Mouse (Mus musculus) adrenal gland, postnatal 25 days (tissue): ENCODE measurements around the gene Erc2. TPM values are rescaled to one million over a fixed set of nuclear protein-coding genes. Genes with fewer than 3 reads are reported as not detected.

Experiments used
- DNase-seq: peaks from one replicate; pipeline ENCODE4 v3.0.0; 2021; ENCODE audit warnings: mixed read lengths
- total RNA-seq: library from RNA; stranded (reverse); gene quantifications from 2 replicates; pipeline ENCODE4 v1.2.3, GENCODE M21; 2021

The Erc2 gene
- total RNA-seq, 1 experiment from 2014 or later = 15.2 TPM

DNA sequence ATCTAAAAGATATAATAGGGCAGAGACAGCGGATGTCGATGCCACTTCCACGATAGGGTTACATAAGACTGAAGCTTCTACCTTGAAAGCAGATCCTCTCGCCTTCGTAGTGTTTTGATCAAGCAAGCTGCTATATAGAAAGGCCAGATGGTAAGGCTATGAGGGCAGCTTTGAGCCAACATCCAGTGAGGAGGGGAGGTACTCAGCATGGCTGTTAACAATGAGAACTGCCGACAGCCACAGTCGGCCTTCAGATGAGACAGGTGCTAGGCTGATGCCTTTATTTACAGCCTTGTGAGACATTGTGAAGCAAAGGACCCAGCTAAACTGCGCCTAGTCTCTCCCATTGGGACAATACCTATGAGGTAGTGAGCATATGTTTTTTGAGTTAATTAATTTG lies 156.3 kb downstream of the Erc2 start:
- DNase-seq = no peak

DNA sequence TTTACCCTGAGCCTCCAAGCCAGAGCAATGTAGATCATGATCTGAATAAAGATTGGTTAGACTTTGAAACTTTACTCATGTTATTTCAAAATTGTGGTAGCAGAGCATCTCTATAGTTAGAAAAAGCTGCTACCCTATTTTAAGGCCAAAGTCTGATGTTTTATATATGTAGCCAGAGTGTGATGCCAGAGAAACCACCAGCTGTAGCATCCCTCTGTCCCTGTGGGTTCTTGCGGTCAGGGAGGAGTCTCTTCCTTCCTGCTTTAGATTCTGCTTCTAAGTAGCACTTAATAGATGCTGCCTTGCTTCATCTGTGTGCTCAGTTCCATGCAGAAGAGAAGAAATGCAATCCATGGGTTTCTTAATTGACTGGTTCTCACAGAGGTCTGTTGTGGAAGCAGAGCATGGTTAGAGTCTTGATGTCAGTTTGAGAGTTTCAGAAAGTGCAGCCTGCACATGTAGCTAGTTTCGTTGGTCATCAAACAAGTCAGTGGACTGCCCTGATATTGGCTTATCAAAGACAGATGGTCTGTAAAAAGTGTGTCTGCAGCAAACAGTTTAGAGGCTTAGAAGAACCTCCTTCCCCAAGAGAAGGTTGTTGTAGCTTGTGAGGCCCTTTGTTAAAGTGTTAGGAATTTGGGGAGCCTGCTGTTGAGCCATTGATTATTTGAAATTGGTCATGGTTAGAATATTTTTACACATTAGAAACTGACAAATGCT lies 156.9 kb downstream of the Erc2 start:
- no peak for DNase-seq

DNA sequence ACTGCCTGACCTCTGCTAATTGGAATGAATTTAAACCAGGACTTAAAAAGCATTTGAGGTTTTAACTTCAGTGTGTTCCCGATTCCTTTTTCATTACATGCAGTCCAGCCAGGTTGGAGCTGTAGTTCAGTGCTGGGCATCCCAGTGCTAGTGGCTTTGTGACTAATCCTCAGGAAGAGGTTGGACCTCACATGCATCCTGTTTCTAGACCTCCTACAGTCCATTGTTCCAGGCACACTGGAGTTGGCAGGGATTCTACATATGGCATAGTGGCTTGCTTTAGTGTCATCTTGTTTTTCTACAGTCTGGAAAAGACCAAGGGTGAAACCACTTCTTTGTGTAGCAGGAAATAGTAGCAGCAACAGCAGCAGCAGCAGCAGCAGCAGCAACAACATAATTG lies 159.0 kb downstream of the Erc2 start:
- DNase-seq = no peak

- no peak for DNase-seq
Measured at GRCm38 (mm10) chr14:27784826-27785225, 162.6 kb downstream of the Erc2 start.

DNA sequence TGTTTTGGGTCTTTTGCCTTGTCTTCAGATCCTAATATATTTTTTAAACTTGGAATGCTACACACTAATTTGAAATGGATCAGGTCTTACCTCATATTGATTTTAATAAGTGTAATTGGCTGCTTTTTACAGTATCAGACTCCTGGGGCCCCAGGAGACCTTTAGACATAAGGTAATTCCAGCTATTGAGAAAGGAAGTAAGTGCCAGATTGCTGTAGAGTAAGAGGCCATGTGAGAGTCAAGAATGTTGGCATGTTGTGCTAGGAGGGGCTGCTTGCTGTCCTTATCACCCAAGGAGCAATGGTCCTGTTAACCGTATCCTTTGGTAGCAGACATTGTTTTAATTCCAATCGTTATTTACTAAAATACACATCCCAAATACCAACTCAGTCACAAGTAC lies 163.3 kb downstream of the Erc2 start:
- no peak for DNase-seq

DNA sequence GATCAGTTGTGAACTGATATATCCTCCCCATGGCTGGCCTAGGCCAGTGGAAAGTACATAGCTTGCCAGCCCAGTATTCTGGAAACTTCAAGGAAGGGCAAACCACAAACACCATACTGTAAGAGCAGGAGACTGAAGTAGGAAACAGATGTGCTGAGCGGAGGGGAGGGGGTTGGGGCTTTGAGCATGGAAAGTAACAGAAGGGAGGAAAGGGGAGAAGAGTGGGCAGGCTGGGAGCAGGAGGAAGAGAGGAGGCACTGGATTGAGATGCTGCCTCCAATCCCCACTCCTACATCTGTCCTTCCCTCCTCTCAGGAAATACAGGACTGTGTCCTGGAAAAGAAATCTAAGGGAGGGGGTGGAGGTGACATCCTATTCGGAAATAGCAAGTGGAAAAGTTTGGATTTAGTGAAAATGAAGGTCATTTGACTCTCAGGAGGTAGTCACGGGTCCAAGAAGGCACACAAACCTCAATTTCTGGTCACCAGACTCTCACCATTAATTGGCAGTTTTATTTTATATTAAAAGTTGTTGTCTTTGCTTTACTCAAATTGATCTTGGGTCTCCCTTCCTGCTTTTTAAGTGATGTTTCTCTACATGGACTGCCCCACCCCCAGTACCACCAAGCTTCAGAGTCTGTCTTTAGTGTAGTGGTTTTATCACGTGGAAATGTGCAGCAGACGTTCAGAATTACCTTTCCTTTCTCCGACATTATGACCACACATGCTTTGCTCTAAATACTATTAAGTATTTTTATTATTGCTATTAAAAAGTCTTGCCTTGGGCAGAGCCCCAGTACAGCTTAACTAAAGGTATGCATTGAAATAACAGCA lies 167.1 kb downstream of the Erc2 start:
- DNase-seq = no peak

DNA sequence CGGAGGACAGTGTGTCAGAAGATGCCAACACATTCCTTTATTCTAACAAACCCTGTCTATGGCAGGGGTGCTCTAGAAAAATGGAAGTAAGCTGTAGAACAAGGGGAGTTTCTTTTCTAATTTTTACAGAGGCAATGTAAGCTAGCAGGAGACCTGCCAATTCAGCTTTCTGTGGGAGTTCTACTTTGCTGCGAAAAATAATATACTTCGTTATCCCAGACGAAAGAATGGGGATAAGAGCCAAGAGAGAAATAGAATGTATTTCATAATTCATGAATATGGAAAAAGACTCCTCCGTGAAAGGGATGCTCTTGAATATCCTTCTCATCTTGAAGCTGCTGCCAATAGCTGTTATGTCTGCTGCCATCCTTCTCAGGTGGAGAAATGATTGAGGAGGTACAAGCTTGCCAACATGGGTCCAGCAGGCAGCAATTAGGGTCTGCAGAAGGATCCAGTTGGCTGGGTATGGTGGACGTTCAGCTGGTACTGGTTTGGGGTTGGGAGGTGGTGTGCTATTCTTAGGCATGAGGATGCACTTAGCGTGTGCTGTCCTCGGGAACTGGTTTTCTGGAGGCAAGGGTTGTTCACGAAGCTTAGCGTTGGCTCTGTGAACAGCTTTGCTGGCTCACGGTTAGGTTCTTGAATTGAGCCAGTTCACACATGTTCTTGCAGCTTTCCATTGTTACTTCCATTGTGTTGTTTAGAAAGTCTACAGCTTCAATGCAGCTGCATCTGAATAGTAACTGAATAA lies 176.1 kb downstream of the Erc2 start:
- DNase-seq = no peak

- DNase-seq = no peak
Measured at GRCm38 (mm10) chr14:27800766-27801165, 178.5 kb downstream of the Erc2 start.

- no peak for DNase-seq
Measured at GRCm38 (mm10) chr14:27803961-27804360, 181.7 kb downstream of the Erc2 start.

DNA sequence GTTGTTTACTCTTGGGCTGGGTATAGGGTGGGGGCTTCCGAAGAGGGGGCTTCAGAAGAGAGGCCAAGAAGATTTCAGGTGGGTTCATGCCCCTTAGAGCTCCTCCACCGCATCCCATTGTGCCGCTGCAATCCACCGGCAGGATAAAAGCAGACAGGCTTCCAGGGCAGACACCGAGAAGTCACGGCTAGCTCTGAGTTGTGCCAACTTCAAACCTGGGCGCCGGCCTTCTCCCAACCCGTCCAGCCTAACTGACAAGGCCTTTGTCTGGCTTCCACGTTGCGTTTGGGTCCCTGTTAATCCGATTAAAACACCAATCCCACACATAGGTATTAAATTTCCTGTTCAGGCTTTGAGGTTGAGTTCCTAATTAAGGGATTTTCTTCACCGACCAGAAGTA lies 182.8 kb downstream of the Erc2 start:
- no peak for DNase-seq

DNA sequence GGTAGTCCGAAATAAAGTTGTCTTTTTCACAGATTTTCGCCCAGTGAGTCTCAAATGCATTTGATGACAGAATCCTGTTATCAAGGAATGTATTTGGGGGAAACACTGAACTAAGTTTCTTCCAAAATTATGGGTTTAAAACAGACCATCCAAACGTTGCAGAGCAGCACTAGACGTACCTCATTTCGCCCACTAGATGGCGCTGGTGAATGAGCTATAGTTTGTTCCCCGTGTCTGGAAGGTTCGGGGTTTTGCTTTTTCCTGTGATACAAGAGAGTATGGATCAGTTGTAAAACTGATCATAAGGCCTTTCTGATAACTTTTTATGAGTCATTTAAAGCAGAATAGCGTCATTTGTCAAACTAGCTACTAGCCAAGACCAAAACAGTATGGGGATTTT lies 185.9 kb downstream of the Erc2 start:
- peak; percentile 62 for DNase-seq

- DNase-seq = no peak
Measured at GRCm38 (mm10) chr14:27808523-27809114, 186.4 kb downstream of the Erc2 start.

DNA sequence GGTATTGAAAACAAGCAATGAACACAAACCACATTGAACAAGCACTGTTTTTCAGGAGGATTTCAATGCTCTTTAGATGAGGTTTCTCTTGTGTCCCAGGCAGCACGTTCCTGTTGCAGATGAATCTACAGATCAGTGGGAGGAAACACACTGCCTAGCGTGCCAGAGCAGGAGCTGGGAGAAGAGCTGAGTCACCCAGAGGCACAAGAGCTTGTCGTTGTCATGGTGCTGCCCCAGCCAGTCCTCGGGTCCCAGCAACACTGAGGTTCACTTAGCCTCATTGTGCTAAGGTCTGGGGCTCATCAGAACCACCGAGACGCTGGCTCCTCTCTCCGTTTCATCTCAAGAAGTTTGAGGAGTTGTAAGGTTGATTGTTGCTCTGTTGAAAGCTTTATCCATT lies 188.6 kb downstream of the Erc2 start:
- peak; percentile 34 for DNase-seq

DNA sequence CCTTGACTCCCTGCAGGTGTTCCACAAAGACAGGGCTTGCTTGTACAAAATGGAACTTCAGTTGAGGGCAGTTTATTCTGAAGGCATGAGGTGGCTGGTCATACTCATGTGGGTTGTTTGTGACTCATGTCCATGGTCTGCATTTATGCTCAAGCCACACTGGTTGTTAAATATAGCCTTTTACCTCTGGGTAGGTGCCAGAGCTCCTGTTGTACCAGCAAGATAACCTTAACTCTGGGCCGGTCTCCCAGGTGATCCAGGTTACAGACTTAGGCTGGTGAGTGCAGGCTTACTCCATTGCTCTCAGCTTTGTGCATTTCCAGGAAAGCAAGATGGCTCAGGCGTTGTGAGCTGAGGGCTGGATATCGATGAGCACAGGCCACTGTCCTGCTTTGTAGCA lies 189.4 kb downstream of the Erc2 start:
- DNase-seq = no peak

- no peak for DNase-seq
Measured at GRCm38 (mm10) chr14:27815739-27816138, 193.5 kb downstream of the Erc2 start.

DNA sequence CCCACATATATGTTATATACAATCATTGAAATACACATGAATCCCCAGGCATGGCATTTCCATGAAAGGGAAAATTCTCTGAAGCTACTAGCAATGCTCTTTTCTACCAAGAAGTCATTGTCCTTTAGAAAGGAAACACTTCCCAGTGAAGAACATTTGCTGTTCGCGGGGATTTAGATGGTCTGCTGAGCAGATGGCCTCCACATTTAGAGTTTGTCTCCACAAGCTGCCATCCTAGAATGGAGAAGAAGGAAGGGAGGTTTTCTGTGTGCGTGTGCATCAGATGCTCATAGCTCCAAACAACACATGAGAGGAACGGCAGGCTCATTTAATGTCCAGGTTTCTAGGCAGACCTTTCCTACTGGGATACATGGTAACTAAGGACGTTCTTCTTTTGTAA lies 196.8 kb downstream of the Erc2 start:
- DNase-seq = no peak

DNA sequence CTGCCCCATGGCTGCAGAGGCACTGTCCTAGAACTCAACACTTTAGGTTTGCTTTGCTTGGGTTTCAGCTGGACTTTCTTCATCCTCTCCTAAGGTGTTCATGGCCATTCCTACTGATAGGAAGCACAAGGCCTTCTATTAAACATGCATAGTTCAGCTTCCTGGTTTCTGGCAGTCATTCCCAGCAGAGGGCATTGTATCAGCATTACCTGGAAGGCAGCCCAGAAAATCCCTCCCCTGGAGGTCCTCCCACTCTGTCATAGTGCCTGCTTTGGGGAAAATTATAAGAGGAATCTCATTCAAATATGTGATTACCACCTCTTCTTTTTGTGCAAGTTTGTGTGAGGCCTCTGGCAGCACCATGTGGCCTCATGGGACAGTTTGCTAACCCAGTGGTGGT lies 199.6 kb downstream of the Erc2 start:
- peak; percentile 17 for DNase-seq

DNA sequence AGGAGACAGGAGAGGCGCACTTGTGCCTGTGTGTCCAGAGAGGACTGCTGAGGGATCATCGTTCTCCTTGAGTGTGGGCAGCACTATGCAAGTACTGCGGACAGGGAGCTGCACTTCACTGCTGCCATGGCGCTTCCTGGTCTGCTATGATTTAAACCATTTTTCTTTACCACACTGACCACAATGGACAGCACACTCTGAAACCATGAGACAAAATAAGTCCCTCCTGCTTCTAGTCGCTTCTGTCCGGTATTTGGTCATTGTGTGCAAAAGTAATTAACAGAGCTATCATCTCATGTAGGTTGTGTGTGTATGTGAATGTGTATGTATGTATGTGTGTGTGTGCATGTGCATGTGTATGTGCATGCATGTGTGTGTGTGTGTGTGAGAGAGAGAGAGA lies 200.3 kb downstream of the Erc2 start:
- no peak for DNase-seq

- DNase-seq = peak; percentile 53
Measured at GRCm38 (mm10) chr14:27823048-27823447, 200.8 kb downstream of the Erc2 start.

DNA sequence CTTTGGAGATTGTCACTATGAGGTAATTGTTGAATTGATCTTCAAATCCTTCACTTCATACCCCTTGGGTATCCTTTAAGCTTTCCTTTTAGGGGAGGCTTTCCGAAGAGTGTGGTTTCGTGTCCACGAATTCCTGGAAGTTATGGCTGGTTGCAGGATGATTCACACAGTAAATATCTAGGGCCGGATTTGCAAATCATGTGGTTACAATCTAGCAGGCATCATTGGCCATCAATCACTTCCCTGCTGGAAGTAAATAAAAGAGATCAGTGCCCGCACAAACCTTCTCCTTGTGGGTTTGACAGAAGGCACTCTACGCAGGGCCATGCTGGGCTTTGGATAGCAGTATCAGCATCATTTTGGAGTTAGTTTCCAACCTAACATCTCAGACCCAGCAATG lies 201.7 kb downstream of the Erc2 start:
- DNase-seq = no peak

DNA sequence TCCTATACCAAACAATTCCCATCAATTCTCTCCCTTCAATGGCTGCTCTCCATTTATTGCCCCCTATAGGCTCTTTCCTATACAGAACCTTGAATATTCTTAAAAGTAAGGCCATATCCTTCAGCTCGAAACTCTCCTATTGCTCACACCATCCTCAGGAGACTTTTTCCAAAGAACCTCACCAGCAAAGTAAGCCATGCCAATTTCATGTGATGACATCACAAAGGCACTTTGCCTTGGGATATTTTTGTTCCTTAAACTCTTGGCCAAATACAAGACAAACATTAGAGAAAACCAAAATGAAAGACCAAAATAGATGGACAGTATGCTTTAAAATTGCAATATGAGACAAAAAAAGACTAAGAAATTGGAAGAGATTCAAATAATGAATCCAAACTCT lies 204.6 kb downstream of the Erc2 start:
- DNase-seq = no peak

GRCm38 (mm10) chr14:27828089-27828488 lies 205.9 kb downstream of the Erc2 start:
- no peak for DNase-seq

GRCm38 (mm10) chr14:27832196-27832595 lies 210.0 kb downstream of the Erc2 start:
- no peak for DNase-seq
